Mouse (Mus musculus): ENCODE measurements at regions not wholly inside any gene's neighbourhood (a gene's known extent, or its start where the extent isn't known, plus 50 kb on each side); places are given as distances from the start of the nearest gene placed in this dataset.

- Histone ChIP-seq H3K4me1 (ENCODE audit: control insufficient read depth, insufficient read depth, low read length) (peaks cover 3% of the 10 kb centered on the region; the same call in 1 of the 2 replicates), H3K4me3 (ENCODE audit: insufficient read depth, low read depth, low read length) (peak overlapping the region; percentile 4; the same call in 1 of the 2 replicates), H3K27ac (ENCODE audit: insufficient read depth, low read depth, low read length) (no peak overlapping the region)
- 11% methylated on average over 16 of the region's 16 CpGs for WGBS
- TF ChIP-seq POLR2A (IDR thresholded peaks at IDR 0.05; ENCODE audit: insufficient read depth, low read depth, low read length) (no peak), CTCF (IDR thresholded peaks at IDR 0.05; ENCODE audit: insufficient read depth, low read depth, low read length) (no peak)
Measured at GRCm38 (mm10) chr2:170266407-170267101, 118.7 kb upstream of the Zfp217 start.

- WGBS = 85% methylated on average over 4 of the region's 4 CpGs
- no peak overlapping the region for H3K27ac ChIP-seq (ENCODE audit: insufficient read depth, low read depth, low read length)
- H3K4me3 ChIP-seq (ENCODE audit: insufficient read depth, low read depth, low read length) = no peak overlapping the region
- peaks cover 3% of the 10 kb centered on the region; the same call in 1 of the 2 replicates for H3K4me1 ChIP-seq (ENCODE audit: control insufficient read depth, insufficient read depth, low read length)
- TF ChIP-seq CTCF (IDR thresholded peaks at IDR 0.05; ENCODE audit: insufficient read depth, low read depth, low read length) = no peak
- TF ChIP-seq POLR2A (IDR thresholded peaks at IDR 0.05; ENCODE audit: insufficient read depth, low read depth, low read length) = no peak
Measured at GRCm38 (mm10) chr2:170263594-170263993, 115.7 kb upstream of the Zfp217 start.

- no peak for TF ChIP-seq POLR2A (IDR thresholded peaks at IDR 0.05; ENCODE audit: insufficient read depth, low read depth, low read length)
- no peak for TF ChIP-seq CTCF (IDR thresholded peaks at IDR 0.05; ENCODE audit: insufficient read depth, low read depth, low read length)
- 99% methylated on average over 2 of the region's 2 CpGs for WGBS
- H3K4me1 ChIP-seq (ENCODE audit: control insufficient read depth, insufficient read depth, low read length) = no peaks in the 10 kb centered on the region
- no peak overlapping the region for H3K4me3 ChIP-seq (ENCODE audit: insufficient read depth, low read depth, low read length)
- H3K27ac ChIP-seq (ENCODE audit: insufficient read depth, low read depth, low read length) = no peak overlapping the region
Measured at GRCm38 (mm10) chr2:170261191-170261590, 113.3 kb upstream of the Zfp217 start.

DNA sequence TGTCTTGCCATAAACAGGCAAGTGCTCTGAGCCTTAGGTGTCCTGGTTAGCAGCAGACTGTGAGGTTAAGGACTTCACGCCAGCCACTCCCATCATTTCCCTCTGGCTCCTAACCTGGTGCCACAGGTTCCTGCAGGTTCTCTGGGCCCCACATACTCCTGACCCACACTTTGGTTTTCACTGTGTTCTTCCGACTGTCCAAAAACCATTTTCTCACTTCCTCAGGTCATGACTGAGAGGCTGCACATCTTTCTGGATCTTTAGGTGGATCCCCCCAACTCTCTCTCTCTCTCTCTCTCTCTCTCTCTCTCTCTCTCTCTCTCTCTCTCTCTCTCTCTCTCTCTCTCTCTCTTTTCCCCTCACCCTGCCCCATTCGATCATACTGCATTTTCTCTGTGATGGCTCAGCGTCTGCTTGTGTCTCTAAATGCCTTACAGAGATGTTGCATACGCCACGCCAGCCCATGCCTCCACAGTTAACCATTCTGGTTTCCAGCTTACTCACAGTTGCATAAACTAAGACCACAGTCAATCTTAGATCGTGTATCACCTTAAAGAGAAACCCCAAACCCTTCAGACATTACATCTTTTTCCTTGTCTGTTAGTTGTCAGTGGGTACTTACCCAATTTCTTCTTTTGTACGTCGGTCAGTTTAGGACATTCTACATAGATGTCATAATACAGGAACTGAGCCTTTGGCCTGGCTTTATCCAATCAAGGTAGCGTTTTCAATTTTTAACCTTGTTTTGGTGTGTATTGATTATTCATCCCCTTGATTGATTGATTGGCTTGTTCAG is 112.0 kb upstream of the Zfp217 start:
- no peaks in the 10 kb centered on the region for H3K4me1 ChIP-seq (ENCODE audit: control insufficient read depth, insufficient read depth, low read length)
- TF ChIP-seq CTCF (IDR thresholded peaks at IDR 0.05; ENCODE audit: insufficient read depth, low read depth, low read length) (no peak), POLR2A (IDR thresholded peaks at IDR 0.05; ENCODE audit: insufficient read depth, low read depth, low read length) (no peak)
- WGBS = 98% methylated on average over 10 of the region's 10 CpGs
- H3K27ac ChIP-seq (ENCODE audit: insufficient read depth, low read depth, low read length) = no peak overlapping the region
- H3K4me3 ChIP-seq (ENCODE audit: insufficient read depth, low read depth, low read length) = no peak overlapping the region

GRCm38 (mm10) chr2:170258367-170258766 is 110.5 kb upstream of the Zfp217 start:
- H3K27ac ChIP-seq (ENCODE audit: insufficient read depth, low read depth, low read length) = no peak overlapping the region
- no peaks in the 10 kb centered on the region for H3K4me1 ChIP-seq (ENCODE audit: control insufficient read depth, insufficient read depth, low read length)
- H3K4me3 ChIP-seq (ENCODE audit: insufficient read depth, low read depth, low read length) = no peak overlapping the region
- 73% methylated on average over 13 of the region's 13 CpGs for WGBS
- TF ChIP-seq CTCF (IDR thresholded peaks at IDR 0.05; ENCODE audit: insufficient read depth, low read depth, low read length) (no peak), POLR2A (IDR thresholded peaks at IDR 0.05; ENCODE audit: insufficient read depth, low read depth, low read length) (no peak)

DNA sequence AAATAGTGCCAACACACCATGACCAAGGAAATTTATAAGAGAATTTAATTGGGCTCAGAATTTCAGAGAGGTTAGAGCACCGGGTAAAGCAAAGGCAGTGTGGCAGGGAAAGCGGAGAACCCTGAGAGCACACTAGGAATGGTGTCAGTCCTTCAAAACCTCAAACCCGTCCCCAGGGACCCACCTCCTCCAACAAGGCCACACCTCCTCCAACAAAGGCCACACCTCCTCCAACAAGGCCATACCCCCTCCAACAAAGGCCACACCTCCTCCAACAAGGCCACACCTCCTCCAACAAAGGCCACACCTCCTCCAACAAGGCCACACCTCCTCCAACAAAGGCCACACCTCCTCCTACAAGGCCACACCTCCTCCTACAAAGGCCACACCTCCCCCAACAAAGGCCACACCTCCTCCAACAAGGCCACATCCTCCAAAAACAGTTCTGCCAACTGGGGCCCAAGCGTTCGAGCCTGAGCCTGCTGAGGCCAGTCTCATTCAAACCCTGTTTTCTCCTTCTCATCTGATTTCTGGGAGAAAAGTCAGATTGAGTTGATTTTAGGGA is 109.8 kb upstream of the Zfp217 start:
- Histone ChIP-seq H3K4me3 (ENCODE audit: insufficient read depth, low read depth, low read length) (no peak overlapping the region), H3K27ac (ENCODE audit: insufficient read depth, low read depth, low read length) (no peak overlapping the region), H3K4me1 (ENCODE audit: control insufficient read depth, insufficient read depth, low read length) (no peaks in the 10 kb centered on the region)
- WGBS = 95% methylated on average over 5 of the region's 5 CpGs
- TF ChIP-seq CTCF (IDR thresholded peaks at IDR 0.05; ENCODE audit: insufficient read depth, low read depth, low read length) (no peak), POLR2A (IDR thresholded peaks at IDR 0.05; ENCODE audit: insufficient read depth, low read depth, low read length) (no peak)

DNA sequence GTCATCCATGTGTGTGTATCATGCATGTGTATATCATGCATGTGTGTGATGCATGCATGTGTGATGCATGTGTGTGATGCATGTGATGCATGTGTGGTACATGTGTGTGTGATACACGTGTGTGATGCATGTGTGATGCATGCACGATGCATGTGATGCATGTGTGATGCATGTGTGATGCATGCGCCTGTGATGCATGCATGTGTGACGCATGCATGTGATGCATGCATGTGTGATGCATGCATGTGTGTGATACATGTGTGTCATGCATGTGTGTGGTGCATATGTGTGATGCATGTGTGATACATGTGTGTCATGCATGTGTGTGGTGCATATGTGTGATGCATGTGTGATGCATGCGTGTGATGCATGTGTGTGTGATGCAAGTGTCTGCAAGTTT is 108.1 kb upstream of the Zfp217 start:
- 96% methylated on average over 5 of the region's 5 CpGs for WGBS
- TF ChIP-seq CTCF (IDR thresholded peaks at IDR 0.05; ENCODE audit: insufficient read depth, low read depth, low read length) (no peak), POLR2A (IDR thresholded peaks at IDR 0.05; ENCODE audit: insufficient read depth, low read depth, low read length) (no peak)
- Histone ChIP-seq H3K4me1 (ENCODE audit: control insufficient read depth, insufficient read depth, low read length) (no peaks in the 10 kb centered on the region), H3K27ac (ENCODE audit: insufficient read depth, low read depth, low read length) (no peak overlapping the region), H3K4me3 (ENCODE audit: insufficient read depth, low read depth, low read length) (no peak overlapping the region)

DNA sequence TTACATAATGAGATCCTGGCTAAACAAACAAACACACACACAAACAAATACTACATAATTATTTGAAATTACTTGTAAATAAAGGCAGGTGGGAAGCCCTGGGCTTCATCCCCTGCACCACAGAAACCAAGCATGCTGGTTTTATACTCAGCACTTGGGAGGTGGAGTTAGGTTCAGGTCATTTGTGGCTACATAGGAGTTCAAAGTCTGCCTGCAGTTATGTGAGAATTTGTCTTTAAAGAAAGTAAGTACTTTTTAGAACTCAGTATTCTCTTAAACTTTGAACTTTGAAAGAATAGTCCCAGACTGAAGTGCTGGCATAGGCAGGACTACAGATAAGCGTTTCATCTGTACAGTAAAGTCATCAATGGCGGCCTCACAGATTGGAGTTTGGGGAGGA is 107.6 kb upstream of the Zfp217 start:
- Histone ChIP-seq H3K4me1 (ENCODE audit: control insufficient read depth, insufficient read depth, low read length) (no peaks in the 10 kb centered on the region), H3K4me3 (ENCODE audit: insufficient read depth, low read depth, low read length) (no peak overlapping the region), H3K27ac (ENCODE audit: insufficient read depth, low read depth, low read length) (no peak overlapping the region)
- 97% methylated on average over 2 of the region's 2 CpGs for WGBS
- TF ChIP-seq POLR2A (IDR thresholded peaks at IDR 0.05; ENCODE audit: insufficient read depth, low read depth, low read length) (no peak), CTCF (IDR thresholded peaks at IDR 0.05; ENCODE audit: insufficient read depth, low read depth, low read length) (no peak)
